Comparison of ENCODE assay signal across 16 mouse cellular contexts in genomic region chr11:72407081-72407480, GRCm38 (mm10). TPM values are rescaled to one million over a fixed set of nuclear protein-coding genes. Genes with fewer than 3 reads are reported as not detected.
A peak's percentile ranks its signal among the peaks of the same experiment; 100 is the strongest.
DNase-seq lines count a peak whose midpoint lies in the region; ATAC-seq and TF ChIP-seq lines count a peak whose summit lies in the region.
"Had no signal": no experiment of that assay in that cellular context is flagged by ENCODE, and none has a peak within 500 bp of the region (broad histone marks: within the 10 kb centered on the region; RNA-seq: fewer than 3 reads in every experiment).

No protein-coding gene starts in this region.

- TF ChIP-seq CTCF in lung, embryonic 14.5 days (IDR thresholded peaks at IDR 0.05; ENCODE audit: low read depth), result no peak

- peak overlapping the region; percentile 96 for H3K27ac ChIP-seq in heart, embryonic 12.5 days (ENCODE audit: poor library complexity, severe bottlenecking)
- peak overlapping the region; percentile 90 for H3K27ac ChIP-seq in lung, embryonic 14.5 days (ENCODE audit: low read depth)
- peak overlapping the region; percentile 89 for H3K27ac ChIP-seq in heart, embryonic 16.5 days (ENCODE audit: low read length)
- peak overlapping the region; percentile 65 for H3K27ac ChIP-seq in stomach, embryonic 15.5 days
- H3K27ac ChIP-seq: embryonic facial prominence, embryonic 12.5 days; hindbrain, postnatal 0 days had no signal

- peak overlapping the region; percentile 64 for H3K9ac ChIP-seq in heart, embryonic 12.5 days
- peak overlapping the region; percentile 34 for H3K9ac ChIP-seq in lung, embryonic 14.5 days
- H3K9ac ChIP-seq in heart, embryonic 16.5 days (ENCODE audit: low read length), result peak overlapping the region; percentile 64
- H3K9ac ChIP-seq in stomach, embryonic 15.5 days, result no peak overlapping the region
- H3K9ac ChIP-seq: embryonic facial prominence, embryonic 12.5 days had no signal

- no peaks in the 10 kb centered on the region for H3K9me3 ChIP-seq in heart, embryonic 12.5 days (replicated peaks)
- H3K9me3 ChIP-seq in lung, embryonic 14.5 days (ENCODE audit: low read depth, low read length), result no peaks in the 10 kb centered on the region
- no peaks in the 10 kb centered on the region for H3K9me3 ChIP-seq in heart, embryonic 16.5 days (replicated peaks; ENCODE audit: control insufficient read depth, low read length)
- H3K9me3 ChIP-seq in stomach, embryonic 15.5 days, result no peaks in the 10 kb centered on the region
- H3K9me3 ChIP-seq: embryonic facial prominence, embryonic 12.5 days had no signal

- peaks cover 83% of the 10 kb centered on the region for H3K4me1 ChIP-seq in heart, embryonic 12.5 days (replicated peaks)
- peaks cover 52% of the 10 kb centered on the region for H3K4me1 ChIP-seq in lung, embryonic 14.5 days (ENCODE audit: insufficient read depth)
- H3K4me1 ChIP-seq in heart, embryonic 16.5 days (ENCODE audit: control insufficient read depth, insufficient read depth, low read length), result peaks cover 68% of the 10 kb centered on the region
- peaks cover 41% of the 10 kb centered on the region for H3K4me1 ChIP-seq in stomach, embryonic 15.5 days

- no peaks in the 10 kb centered on the region for H3K27me3 ChIP-seq in heart, embryonic 12.5 days (replicated peaks)
- H3K27me3 ChIP-seq in lung, embryonic 14.5 days (ENCODE audit: insufficient read depth, low read length), result no peaks in the 10 kb centered on the region
- no peaks in the 10 kb centered on the region for H3K27me3 ChIP-seq in heart, embryonic 16.5 days (ENCODE audit: control insufficient read depth, insufficient read depth, low read length)
- no peaks in the 10 kb centered on the region for H3K27me3 ChIP-seq in stomach, embryonic 15.5 days (replicated peaks)

- no peak for DNase-seq in heart, postnatal 14 days
- no peak for DNase-seq in lung, embryonic 14.5 days
- no peak for DNase-seq in lung, postnatal 14 days
- DNase-seq: cerebellum, adult 2 months; gastrocnemius, postnatal 10 days; right cerebral cortex, postnatal 25 days; thymus, postnatal 36 days had no signal

- peak overlapping the region; percentile 96 for H3K4me2 ChIP-seq in heart, embryonic 12.5 days
- H3K4me2 ChIP-seq in lung, embryonic 14.5 days, result peak overlapping the region; percentile 97
- peak overlapping the region; percentile 91 for H3K4me2 ChIP-seq in heart, embryonic 16.5 days (ENCODE audit: low read depth, low read length)
- H3K4me2 ChIP-seq in stomach, embryonic 15.5 days, result peak overlapping the region; percentile 23
- H3K4me2 ChIP-seq: embryonic facial prominence, embryonic 12.5 days had no signal

- intact Hi-C loops in heart, postnatal 14 days (cut with DNase I), result no loop called here

- ATAC-seq in heart, embryonic 12.5 days (ENCODE audit: insufficient number of reproducible peaks, low FRiP score), result no peak
- no peak for ATAC-seq in lung, embryonic 14.5 days (ENCODE audit: insufficient read depth)
- ATAC-seq in heart, embryonic 16.5 days (replicated peaks; ENCODE audit: extremely low read depth, insufficient read depth, low FRiP score), result no peak
- ATAC-seq in stomach, embryonic 15.5 days (ENCODE audit: insufficient read depth, low FRiP score, low read depth), result no peak
- ATAC-seq in megakaryocyte, adult 5-6 weeks (ENCODE audit: poor library complexity, severe bottlenecking), result no peak
- ATAC-seq: forebrain, embryonic 14.5 days; hindbrain, postnatal 0 days had no signal

- peaks cover 26% of the 10 kb centered on the region for H3K36me3 ChIP-seq in heart, embryonic 12.5 days
- H3K36me3 ChIP-seq in lung, embryonic 14.5 days (ENCODE audit: insufficient read depth), result peaks cover 29% of the 10 kb centered on the region
- peaks cover 5% of the 10 kb centered on the region; the same call in 1 of the 2 replicates for H3K36me3 ChIP-seq in heart, embryonic 16.5 days (ENCODE audit: control insufficient read depth, insufficient read depth)
- H3K36me3 ChIP-seq in stomach, embryonic 15.5 days, result no peaks in the 10 kb centered on the region
- H3K36me3 ChIP-seq: embryonic facial prominence, embryonic 12.5 days had no signal

- peak overlapping the region; percentile 87 for H3K4me3 ChIP-seq in heart, embryonic 12.5 days
- H3K4me3 ChIP-seq in lung, embryonic 14.5 days (ENCODE audit: low read depth, low read length), result peak overlapping the region; percentile 94
- H3K4me3 ChIP-seq in heart, embryonic 16.5 days (ENCODE audit: low read length), result peak overlapping the region; percentile 39
- no peak overlapping the region for H3K4me3 ChIP-seq in stomach, embryonic 15.5 days (replicated peaks)
- H3K4me3 ChIP-seq: embryonic facial prominence, embryonic 12.5 days; myocyte had no signal

- 9% methylated on average over 3 of the region's 3 CpGs for WGBS in heart, embryonic 12.5 days
- 24% methylated on average over 3 of the region's 3 CpGs for WGBS in lung, embryonic 14.5 days
- WGBS in heart, embryonic 16.5 days, result 17% methylated on average over 3 of the region's 3 CpGs
- WGBS in stomach, embryonic 15.5 days, result 26% methylated on average over 3 of the region's 3 CpGs

RNA-seq across cellular contexts. Expression of gene Smtnl2, which starts 4.4 kb away (rescaled TPM):
- 191 and 194 TPM in 2 replicates for polyA plus RNA-seq in heart, embryonic 12.5 days (2016; fragmentation: Nextera tagmentation; extraction: Ambion mirVana)
- total RNA-seq in heart, postnatal 14 days (2021), result 10 to 100 TPM; 27.1 to 30.5 TPM
- polyA plus RNA-seq in lung, embryonic 14.5 days (2014; fragmentation: Nextera tagmentation; extraction: Ambion mirVana), result 107 and 122 TPM in 2 replicates
- 115 and 121 TPM in 2 replicates for polyA plus RNA-seq in heart, embryonic 16.5 days (2015; fragmentation: Nextera tagmentation; extraction: Ambion mirVana)
- 50.8 and 56.0 TPM in 2 replicates for polyA plus RNA-seq in stomach, embryonic 15.5 days (2015; fragmentation: Nextera tagmentation; extraction: Ambion mirVana)
- total RNA-seq in megakaryocyte, adult 5-6 weeks (2015), result not detected in 2 replicates
- not detected in 2 replicates for total RNA-seq in megakaryocyte, adult 5-6 weeks (2017)

RNA-seq across cellular contexts. Expression of gene Ggt6, which starts 28.2 kb away (rescaled TPM):
- not detected in 2 replicates for polyA plus RNA-seq in heart, embryonic 12.5 days (2016; fragmentation: Nextera tagmentation; extraction: Ambion mirVana)
- under 1 TPM in 1 of 2 experiments, not detected in 1; 0.39 TPM for total RNA-seq in heart, postnatal 14 days (2021)
- polyA plus RNA-seq in lung, embryonic 14.5 days (2014; fragmentation: Nextera tagmentation; extraction: Ambion mirVana), result not detected in 2 replicates
- polyA plus RNA-seq in heart, embryonic 16.5 days (2015; fragmentation: Nextera tagmentation; extraction: Ambion mirVana), result 0.17 TPM in 1 of 2 replicates, not detected in the other
- polyA plus RNA-seq in stomach, embryonic 15.5 days (2015; fragmentation: Nextera tagmentation; extraction: Ambion mirVana), result 4.7 and 4.8 TPM in 2 replicates
- not detected in 2 replicates for total RNA-seq in megakaryocyte, adult 5-6 weeks (2015)
- not detected in 2 replicates for total RNA-seq in megakaryocyte, adult 5-6 weeks (2017)
- total RNA-seq: hindbrain, postnatal 0 days had no signal
- polyA plus RNA-seq: forebrain, embryonic 14.5 days; hindbrain, postnatal 0 days; myocyte had no signal

RNA-seq across cellular contexts. Expression of gene Mybbp1a, which starts 34.1 kb away (rescaled TPM):
- 99.5 and 106 TPM in 2 replicates for polyA plus RNA-seq in heart, embryonic 12.5 days (2016; fragmentation: Nextera tagmentation; extraction: Ambion mirVana)
- 10 to 100 TPM; 38.0 to 38.4 TPM for total RNA-seq in heart, postnatal 14 days (2021)
- 157 and 161 TPM in 2 replicates for polyA plus RNA-seq in lung, embryonic 14.5 days (2014; fragmentation: Nextera tagmentation; extraction: Ambion mirVana)
- 70.2 and 81.8 TPM in 2 replicates for polyA plus RNA-seq in heart, embryonic 16.5 days (2015; fragmentation: Nextera tagmentation; extraction: Ambion mirVana)
- polyA plus RNA-seq in stomach, embryonic 15.5 days (2015; fragmentation: Nextera tagmentation; extraction: Ambion mirVana), result 144 and 159 TPM in 2 replicates
- 62.4 and 71.7 TPM in 2 replicates for total RNA-seq in megakaryocyte, adult 5-6 weeks (2015)
- total RNA-seq in megakaryocyte, adult 5-6 weeks (2017), result 35.4 and 36.0 TPM in 2 replicates

RNA-seq across cellular contexts. Expression of gene Tekt1, which starts 44.8 kb away (rescaled TPM):
- polyA plus RNA-seq in heart, embryonic 12.5 days (2016; fragmentation: Nextera tagmentation; extraction: Ambion mirVana), result 0.32 and 0.85 TPM in 2 replicates
- total RNA-seq in heart, postnatal 14 days (2021), result under 1 TPM in 1 of 2 experiments, not detected in 1; 0.26 TPM
- polyA plus RNA-seq in lung, embryonic 14.5 days (2014; fragmentation: Nextera tagmentation; extraction: Ambion mirVana), result 6.1 and 6.5 TPM in 2 replicates
- 1.7 and 2.5 TPM in 2 replicates for polyA plus RNA-seq in heart, embryonic 16.5 days (2015; fragmentation: Nextera tagmentation; extraction: Ambion mirVana)
- polyA plus RNA-seq in stomach, embryonic 15.5 days (2015; fragmentation: Nextera tagmentation; extraction: Ambion mirVana), result 0.67 and 0.68 TPM in 2 replicates
- not detected in 2 replicates for total RNA-seq in megakaryocyte, adult 5-6 weeks (2015)
- not detected in 2 replicates for total RNA-seq in megakaryocyte, adult 5-6 weeks (2017)
- total RNA-seq: liver, adult 2 months had no signal
- polyA plus RNA-seq: liver, adult 2 months; myocyte had no signal

Comparison
In these comparisons a context has a peak if more than half of its experiments do, and no peak if none do; other contexts are left out.
1. H3K4me2 ChIP-seq: peak in every context shown above with its lines; median percentile 97 in lung, embryonic 14.5 days; 96 in heart, embryonic 12.5 days; 91 in heart, embryonic 16.5 days; 23 in stomach, embryonic 15.5 days.